Mouse (Mus musculus): ENCODE data around the gene Zbtb43.

GRCm38 (mm10) chr2:33429339-33429738 is 39.0 kb downstream of the Zbtb43 start:
- TF ChIP-seq CTCF (IDR thresholded peaks at IDR 0.05; ENCODE audit: control insufficient read depth, insufficient read depth, insufficient read length) (no peak), CEBPB (IDR thresholded peaks at IDR 0.05; ENCODE audit: low read depth) (no peak), MAX (IDR thresholded peaks at IDR 0.05) (no peak)

Data from C2C12 (cell line).